Mouse (Mus musculus) midbrain, postnatal 0 days (tissue): ENCODE results near the gene Cnpy1. TPM values are rescaled to one million over a fixed set of nuclear protein-coding genes. Genes with fewer than 3 reads are reported as not detected.

Experiments used
- ATAC-seq: fragments of 200-750 bp; cut with Nextera tagmentation; 2 replicates; pipeline ENCODE4 v1.8.0; 2017; ENCODE audit warnings: moderate number of reproducible peaks, mild to moderate bottlenecking, moderate TSS enrichment, moderate library complexity; ENCODE audit not compliant: low FRiP score
- DNase-seq: peaks from one replicate; pipeline ENCODE4 v3.0.0-alpha.2; 2015; ENCODE audit warnings: low spot score
- H3K27ac ChIP-seq: fragments of 300-500 bp; sonication (generic); 2 replicates; pipeline ENCODE4 v1.5.1; 2014; ENCODE audit warnings: low read depth, mild to moderate bottlenecking, low read length, mixed read lengths
- H3K27me3 ChIP-seq: fragments of 300-500 bp; sonication (generic); 2 replicates; pipeline ENCODE4 v1.6.1; 2014; ENCODE audit warnings: low read length, control low read depth, mixed read lengths; ENCODE audit not compliant: insufficient read depth
- H3K36me3 ChIP-seq: fragments of 300-500 bp; sonication (generic); 2 replicates; pipeline ENCODE4 v1.6.1; 2014; ENCODE audit warnings: low read length, control low read depth, mixed read lengths; ENCODE audit not compliant: insufficient read depth
- H3K4me1 ChIP-seq: fragments of 300-500 bp; sonication (generic); 2 replicates; pipeline ENCODE4 v1.6.1; 2014; ENCODE audit warnings: mild to moderate bottlenecking, control low read depth, antibody characterized with exemption, low read length, mixed read lengths; ENCODE audit not compliant: insufficient read depth
- H3K4me2 ChIP-seq: fragments of 300-500 bp; sonication (generic); 2 replicates; pipeline ENCODE4 v1.6.1; 2014; ENCODE audit warnings: low read depth, mild to moderate bottlenecking, low read length, mixed read lengths; ENCODE audit not compliant: poor library complexity, severe bottlenecking
- H3K4me3 ChIP-seq: fragments of 300-500 bp; sonication (generic); 2 replicates; pipeline ENCODE4 v1.5.1; 2014; ENCODE audit warnings: low read depth, mild to moderate bottlenecking, low read length, moderate library complexity
- H3K9ac ChIP-seq: fragments of 300-500 bp; sonication (generic); replicated peaks from 2 replicates; pipeline ENCODE4 v1.6.1; 2014; ENCODE audit warnings: mild to moderate bottlenecking, low read length, moderate library complexity, mixed read lengths; ENCODE audit not compliant: poor library complexity, severe bottlenecking
- H3K9me3 ChIP-seq: fragments of 300-500 bp; sonication (generic); 2 replicates; pipeline ENCODE4 v1.6.1; 2016; ENCODE audit warnings: low read length, control low read depth
- CTCF ChIP-seq: IDR thresholded peaks from 2 replicates; pipeline ENCODE4 v1.5.1; 2016; ENCODE audit warnings: antibody characterized with exemption, mild to moderate bottlenecking
- WGBS: fragments of 180-500 bp; shearing (Covaris S2); extraction: QIAGEN DNeasy Blood & Tissue Kit; methylation state at CpG from one replicate; pipeline ENCODE4 v1.1.7; 2014; 5-methylcytosine and 5-hydroxymethylcytosine counted together
- polyA plus RNA-seq: library from polyadenylated mRNA; unstranded; fragments of >200 nt; fragmentation: Nextera tagmentation; extraction: Ambion mirVana; gene quantifications from 2 replicates; pipeline ENCODE4 v1.2.1, GENCODE M21; 2015
- total RNA-seq: library from RNA; depleted of rRNA; stranded (reverse); fragments of >200 nt; gene quantifications from 2 replicates; pipeline ENCODE4 v1.2.3, GENCODE M21; 2014

Cnpy1 gene
- total and polyA plus RNA-seq, 2 experiments from 2014 or later, result 14.6 to 47.0 TPM

DNA sequence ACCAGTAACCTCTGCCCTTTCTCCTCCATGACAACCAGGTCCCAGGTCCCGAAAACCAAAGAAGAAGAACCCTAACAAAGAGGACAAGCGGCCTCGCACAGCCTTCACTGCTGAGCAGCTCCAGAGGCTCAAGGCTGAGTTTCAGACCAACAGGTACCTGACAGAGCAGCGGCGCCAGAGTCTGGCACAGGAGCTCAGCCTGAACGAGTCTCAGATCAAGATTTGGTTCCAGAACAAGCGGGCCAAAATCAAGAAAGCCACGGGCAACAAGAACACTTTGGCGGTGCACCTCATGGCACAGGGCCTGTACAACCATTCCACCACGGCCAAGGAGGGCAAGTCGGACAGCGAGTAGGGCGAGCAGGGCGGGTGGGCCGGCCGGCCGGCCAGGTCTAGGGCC, 75.5 kb downstream of the Cnpy1 start:
- TF ChIP-seq CTCF, result no peak
- 20% methylated on average over 17 of the region's 17 CpGs for WGBS
- ATAC-seq, result no peak
- Histone ChIP-seq H3K4me2 (peak overlapping the region; percentile 87), H3K4me1 (no peaks in the 10 kb centered on the region; the same call in 1 of the 2 replicates), H3K27me3 (peaks cover 10% of the 10 kb centered on the region; the same call in 1 of the 2 replicates), H3K9me3 (no peaks in the 10 kb centered on the region), H3K27ac (no peak overlapping the region), H3K4me3 (peak overlapping the region; percentile 68), H3K36me3 (no peaks in the 10 kb centered on the region), H3K9ac (peak overlapping the region; percentile 33; the same call in 1 of the 2 replicates)
- DNase-seq, result no peak

DNA sequence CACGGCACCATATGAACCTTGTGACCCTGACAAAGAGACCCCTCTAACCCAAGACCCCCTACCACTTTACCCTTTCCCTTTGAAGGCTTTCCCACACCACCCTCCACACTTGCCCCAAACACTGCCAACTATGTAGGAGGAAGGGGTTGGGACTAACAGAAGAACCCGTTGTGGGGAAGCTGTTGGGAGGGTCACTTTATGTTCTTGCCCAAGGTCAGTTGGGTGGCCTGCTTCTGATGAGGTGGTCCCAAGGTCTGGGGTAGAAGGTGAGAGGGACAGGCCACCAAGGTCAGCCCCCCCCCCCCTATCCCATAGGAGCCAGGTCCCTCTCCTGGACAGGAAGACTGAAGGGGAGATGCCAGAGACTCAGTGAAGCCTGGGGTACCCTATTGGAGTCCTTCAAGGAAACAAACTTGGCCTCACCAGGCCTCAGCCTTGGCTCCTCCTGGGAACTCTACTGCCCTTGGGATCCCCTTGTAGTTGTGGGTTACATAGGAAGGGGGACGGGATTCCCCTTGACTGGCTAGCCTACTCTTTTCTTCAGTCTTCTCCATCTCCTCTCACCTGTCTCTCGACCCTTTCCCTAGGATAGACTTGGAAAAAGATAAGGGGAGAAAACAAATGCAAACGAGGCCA, 76.3 kb downstream of the Cnpy1 start:
- DNase-seq, result no peak
- Histone ChIP-seq H3K4me2 (peak overlapping the region; percentile 87), H3K4me1 (no peaks in the 10 kb centered on the region; the same call in 1 of the 2 replicates), H3K9ac (peak overlapping the region; percentile 81), H3K36me3 (no peaks in the 10 kb centered on the region), H3K9me3 (no peaks in the 10 kb centered on the region), H3K4me3 (peak overlapping the region; percentile 68), H3K27me3 (peaks cover 10% of the 10 kb centered on the region; the same call in 1 of the 2 replicates), H3K27ac (peak overlapping the region; percentile 71)
- WGBS, result 16% methylated on average over 5 of the region's 5 CpGs
- ATAC-seq, result no peak
- TF ChIP-seq CTCF, result no peak

DNA sequence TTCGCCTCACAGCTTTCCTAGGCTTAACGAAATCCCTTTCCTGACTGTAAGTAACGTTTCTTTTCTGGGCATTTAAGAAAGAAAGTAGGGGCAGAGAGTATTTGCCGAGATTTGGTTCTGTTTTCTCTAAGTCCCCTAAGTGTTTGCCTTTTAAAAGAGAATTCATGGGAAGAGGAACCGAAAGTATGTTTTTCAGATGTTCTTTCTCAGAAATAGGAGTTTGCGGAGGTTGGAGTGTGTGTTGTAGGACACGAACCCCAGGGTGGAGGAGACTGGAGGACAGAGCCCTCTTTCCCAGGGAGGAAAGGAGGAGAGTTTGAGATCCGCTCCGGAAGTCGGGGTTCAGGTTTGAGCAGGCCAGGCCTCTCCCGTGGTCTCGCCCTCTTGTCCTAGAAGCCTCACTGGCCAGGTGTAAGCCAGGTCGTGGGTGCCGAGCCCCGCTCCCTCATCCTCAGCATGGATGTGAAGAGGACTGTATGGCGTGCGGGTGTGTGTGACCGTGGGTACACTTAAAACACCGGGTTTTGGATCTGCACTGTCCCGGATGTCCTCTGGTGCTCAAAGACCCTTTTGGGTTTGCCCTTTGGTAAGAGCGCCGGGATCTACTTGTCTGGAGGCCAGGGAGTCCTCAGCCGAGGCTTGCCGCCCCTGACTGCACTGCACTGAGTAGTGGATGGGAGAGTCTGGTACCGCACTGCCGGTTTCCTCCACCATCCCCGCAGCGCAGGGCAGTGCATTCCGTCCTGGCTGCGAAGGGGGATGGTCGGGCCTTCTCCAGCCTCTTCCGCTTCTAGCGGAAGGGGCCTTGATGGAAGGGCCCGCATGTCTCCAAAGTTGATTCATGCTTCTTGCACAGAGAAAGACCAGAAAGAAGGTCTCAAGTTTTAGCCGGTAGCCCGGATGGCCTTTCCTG, 77.1 kb downstream of the Cnpy1 start:
- peak overlapping the region; percentile 71 for H3K27ac ChIP-seq
- H3K4me2 ChIP-seq, result peak overlapping the region; percentile 87
- ATAC-seq (no peak), DNase-seq (no peak)
- peaks cover 13% of the 10 kb centered on the region for H3K27me3 ChIP-seq
- no peaks in the 10 kb centered on the region for H3K36me3 ChIP-seq
- H3K9ac ChIP-seq, result peak overlapping the region; percentile 81
- no peaks in the 10 kb centered on the region for H3K4me1 ChIP-seq
- no peaks in the 10 kb centered on the region for H3K9me3 ChIP-seq
- 2% methylated on average over 36 of the region's 36 CpGs for WGBS
- H3K4me3 ChIP-seq, result peak overlapping the region; percentile 68
- TF ChIP-seq CTCF, result no peak

DNA sequence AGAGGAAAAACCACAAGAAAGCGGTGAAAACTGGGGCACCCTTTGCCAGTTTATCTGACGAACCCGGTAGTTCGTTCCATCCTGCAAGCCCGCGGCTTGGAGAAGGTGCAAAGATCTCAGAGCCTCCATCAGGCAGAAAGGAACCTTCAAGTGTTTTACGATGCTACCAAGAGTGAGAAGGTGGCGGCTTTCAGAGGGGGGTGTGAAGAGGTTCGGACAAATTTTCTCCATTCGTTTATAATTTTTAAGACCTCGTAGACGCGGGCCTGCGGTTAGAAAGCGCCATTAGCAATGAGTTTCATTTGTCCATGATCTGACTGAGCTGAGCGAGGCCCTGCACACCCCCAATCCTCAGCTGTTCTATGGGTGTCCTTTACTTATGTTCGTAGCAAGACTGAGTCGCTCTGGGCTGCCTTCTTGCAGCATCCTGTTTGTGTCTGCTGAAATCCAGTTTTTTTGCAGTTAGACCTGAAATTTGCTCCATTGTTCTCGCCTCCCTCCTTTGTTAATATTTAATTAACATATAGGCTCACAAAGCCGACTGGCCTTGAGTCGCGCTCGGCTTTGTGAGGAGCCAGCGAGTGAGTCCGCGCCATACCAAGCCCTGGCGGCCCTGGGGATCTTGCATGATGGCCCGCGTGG, 77.9 kb downstream of the Cnpy1 start:
- DNase-seq, result no peak
- H3K4me1 ChIP-seq, result no peaks in the 10 kb centered on the region
- H3K9me3 ChIP-seq, result no peaks in the 10 kb centered on the region
- peak overlapping the region; percentile 71 for H3K27ac ChIP-seq
- WGBS, result 1% methylated on average over 29 of the region's 29 CpGs
- TF ChIP-seq CTCF, result no peak
- peaks cover 9% of the 10 kb centered on the region for H3K27me3 ChIP-seq
- H3K9ac ChIP-seq, result peak overlapping the region; percentile 81
- no peaks in the 10 kb centered on the region for H3K36me3 ChIP-seq
- H3K4me3 ChIP-seq, result peak overlapping the region; percentile 68
- peak overlapping the region; percentile 87 for H3K4me2 ChIP-seq
- no peak for ATAC-seq

DNA sequence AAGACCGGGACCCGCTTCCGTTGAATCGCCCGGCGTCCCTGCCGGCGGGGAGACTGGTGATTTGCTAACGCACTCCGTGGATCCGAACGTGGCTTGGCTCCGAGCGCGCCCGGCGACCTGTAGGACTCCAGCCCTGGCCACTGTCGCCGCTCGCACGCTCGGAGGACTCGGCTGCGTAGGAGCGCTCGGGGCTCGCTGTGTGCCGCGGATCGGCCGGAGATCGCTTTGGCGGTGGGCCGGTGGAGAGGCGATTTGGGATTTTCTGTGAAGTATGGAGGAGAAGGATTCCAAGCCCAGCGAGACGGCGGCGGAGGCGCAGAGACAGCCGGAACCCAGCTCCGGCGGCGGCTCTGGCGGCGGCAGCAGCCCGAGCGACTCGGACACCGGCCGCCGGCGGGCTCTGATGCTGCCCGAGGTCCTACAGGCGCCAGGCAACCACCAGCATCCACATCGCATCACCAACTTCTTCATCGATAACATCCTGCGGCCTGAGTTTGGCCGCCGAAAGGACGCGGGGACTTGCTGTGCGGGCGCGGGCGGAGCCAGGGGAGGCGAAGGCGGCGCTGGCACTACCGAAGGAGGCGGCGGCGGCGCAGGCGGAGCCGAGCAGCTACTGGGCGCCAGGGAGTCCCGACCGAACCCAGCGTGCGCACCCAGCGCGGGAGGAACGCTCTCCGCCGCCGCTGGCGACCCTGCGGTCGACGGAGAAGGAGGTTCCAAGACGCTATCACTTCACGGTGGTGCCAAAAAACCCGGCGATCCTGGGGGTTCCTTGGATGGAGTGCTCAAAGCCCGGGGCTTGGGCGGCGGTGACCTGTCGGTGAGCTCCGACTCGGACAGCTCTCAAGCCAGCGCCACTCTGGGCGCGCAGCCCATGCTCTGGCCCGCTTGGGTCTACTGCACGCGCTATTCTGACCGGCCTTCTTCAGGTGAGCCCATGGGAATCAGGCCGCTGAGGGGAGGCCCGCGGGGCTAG, 79.1 kb downstream of the Cnpy1 start:
- peak overlapping the region; percentile 89 for H3K27ac ChIP-seq
- H3K4me2 ChIP-seq, result peak overlapping the region; percentile 87
- ATAC-seq (no peak), DNase-seq (no peak)
- H3K4me1 ChIP-seq, result 0 out of 2 replicates have a peak, but pooled peaks cover 2% of the 10 kb centered on the region
- H3K4me3 ChIP-seq, result peak overlapping the region; percentile 68
- WGBS, result under 1% methylated on average over 104 of the region's 111 CpGs
- no peaks in the 10 kb centered on the region for H3K36me3 ChIP-seq
- H3K9ac ChIP-seq, result peak overlapping the region; percentile 81
- TF ChIP-seq CTCF, result no peak
- peaks cover 11% of the 10 kb centered on the region for H3K27me3 ChIP-seq
- no peaks in the 10 kb centered on the region for H3K9me3 ChIP-seq
